Mouse (Mus musculus) lung, postnatal 0 days (tissue): ENCODE results near the gene Gjc2. TPM values are rescaled to one million over a fixed set of nuclear protein-coding genes. Genes with fewer than 3 reads are reported as not detected.
A peak's percentile ranks its signal among the peaks of the same experiment; 100 is the strongest.

Source experiments
- ATAC-seq: fragments of 200-750 bp; cut with Nextera tagmentation; 2 replicates; pipeline ENCODE4 v1.8.0; 2017; ENCODE audit warnings: moderate library complexity
- DNase-seq: peaks from one replicate; pipeline ENCODE4 v3.0.0-alpha.2; 2016; ENCODE audit warnings: low spot score
- H3K27ac ChIP-seq: fragments of 300-500 bp; sonication (generic); 2 replicates; pipeline ENCODE4 v1.5.1; 2014; ENCODE audit warnings: antibody characterized with exemption, mild to moderate bottlenecking, low read length, mixed read lengths
- H3K27me3 ChIP-seq: fragments of 300-500 bp; sonication (generic); replicated peaks from 2 replicates; pipeline ENCODE4 v1.6.1; 2014; ENCODE audit warnings: low read length, mixed read lengths; ENCODE audit not compliant: insufficient read depth
- H3K36me3 ChIP-seq: fragments of 300-500 bp; sonication (generic); 2 replicates; pipeline ENCODE4 v1.6.1; 2014; ENCODE audit warnings: low read length, mixed read lengths; ENCODE audit not compliant: insufficient read depth
- H3K4me1 ChIP-seq: fragments of 300-500 bp; sonication (generic); 2 replicates; pipeline ENCODE4 v1.6.1; 2014; ENCODE audit warnings: antibody characterized with exemption, low read depth, low read length, mixed read lengths; ENCODE audit not compliant: insufficient read depth
- H3K4me2 ChIP-seq: fragments of 300-500 bp; sonication (generic); replicated peaks from 2 replicates; pipeline ENCODE4 v1.6.1; 2014; ENCODE audit warnings: low read depth, mild to moderate bottlenecking, low read length, moderate library complexity, mixed read lengths
- H3K4me3 ChIP-seq: fragments of 300-500 bp; sonication (generic); 2 replicates; pipeline ENCODE4 v1.5.1; 2014; ENCODE audit warnings: low read depth, low read length
- H3K9ac ChIP-seq: fragments of 300-500 bp; sonication (generic); replicated peaks from 2 replicates; pipeline ENCODE4 v1.6.1; 2014; ENCODE audit warnings: low read depth, mild to moderate bottlenecking
- H3K9me3 ChIP-seq: fragments of 300-500 bp; sonication (generic); 2 replicates; pipeline ENCODE4 v1.6.1; 2016; ENCODE audit warnings: low read length, mixed read lengths
- CTCF ChIP-seq: IDR thresholded peaks from 2 replicates; pipeline ENCODE4 v1.5.1; 2016; ENCODE audit warnings: antibody characterized with exemption, mild to moderate bottlenecking
- EP300 ChIP-seq: IDR thresholded peaks from 2 replicates; pipeline ENCODE4 v1.6.1; 2016; ENCODE audit warnings: antibody characterized with exemption, mild to moderate bottlenecking, control low read depth
- WGBS: fragments of 180-500 bp; shearing (Covaris S2); extraction: QIAGEN DNeasy Blood & Tissue Kit; methylation state at CpG from one replicate; pipeline ENCODE4 v1.1.7; 2014; 5-methylcytosine and 5-hydroxymethylcytosine counted together
- polyA plus RNA-seq: library from polyadenylated mRNA; unstranded; fragments of >200 nt; fragmentation: Nextera tagmentation; extraction: Ambion mirVana; gene quantifications from 2 replicates; pipeline ENCODE4 v1.2.1, GENCODE M21; 2015

Gjc2 gene
- polyA plus RNA-seq, 1 experiment from 2014 or later: 1.8 TPM

DNA sequence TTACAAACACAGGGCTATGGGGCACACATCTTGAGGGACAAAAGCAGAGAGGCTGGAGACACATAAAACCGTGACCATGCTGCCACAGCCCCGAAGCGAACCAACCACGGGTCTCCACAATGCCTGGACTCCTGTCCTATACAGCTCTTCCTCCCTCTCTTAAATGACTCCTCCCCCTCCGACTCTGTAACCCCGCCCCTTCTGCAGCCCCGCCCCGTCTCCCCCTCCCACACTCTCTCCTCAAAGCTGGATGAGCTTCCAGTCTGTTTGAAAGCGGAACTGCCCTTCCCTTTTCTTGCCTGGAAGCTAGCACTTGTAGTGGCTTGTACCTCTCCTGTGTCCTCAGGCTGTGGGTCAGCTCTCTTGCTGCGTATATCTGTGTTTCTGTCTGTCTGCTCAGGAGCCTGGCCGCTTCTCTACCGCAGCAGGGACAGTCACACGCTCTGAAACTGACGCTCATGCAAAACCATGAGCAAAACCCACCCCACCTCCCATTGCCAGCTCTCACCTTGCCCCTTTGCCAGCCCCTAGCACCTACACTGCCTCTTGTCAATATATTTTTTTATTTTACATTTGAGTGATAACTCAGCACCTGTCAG lies 41.1 kb downstream of the Gjc2 start:
- Histone ChIP-seq H3K27me3 (peaks cover 6% of the 10 kb centered on the region; the same call in 1 of the 2 replicates), H3K4me2 (peak overlapping the region; percentile 32; the same call in 1 of the 2 replicates), H3K36me3 (no peaks in the 10 kb centered on the region), H3K27ac (no peak overlapping the region), H3K4me1 (no peaks in the 10 kb centered on the region), H3K9ac (no peak overlapping the region), H3K9me3 (no peaks in the 10 kb centered on the region), H3K4me3 (no peak overlapping the region)
- 11% methylated on average over 14 of the region's 14 CpGs for WGBS
- TF ChIP-seq EP300 (no peak), CTCF (no peak)
- peak; percentile 46 for DNase-seq
- peak; percentile 55 for ATAC-seq

DNA sequence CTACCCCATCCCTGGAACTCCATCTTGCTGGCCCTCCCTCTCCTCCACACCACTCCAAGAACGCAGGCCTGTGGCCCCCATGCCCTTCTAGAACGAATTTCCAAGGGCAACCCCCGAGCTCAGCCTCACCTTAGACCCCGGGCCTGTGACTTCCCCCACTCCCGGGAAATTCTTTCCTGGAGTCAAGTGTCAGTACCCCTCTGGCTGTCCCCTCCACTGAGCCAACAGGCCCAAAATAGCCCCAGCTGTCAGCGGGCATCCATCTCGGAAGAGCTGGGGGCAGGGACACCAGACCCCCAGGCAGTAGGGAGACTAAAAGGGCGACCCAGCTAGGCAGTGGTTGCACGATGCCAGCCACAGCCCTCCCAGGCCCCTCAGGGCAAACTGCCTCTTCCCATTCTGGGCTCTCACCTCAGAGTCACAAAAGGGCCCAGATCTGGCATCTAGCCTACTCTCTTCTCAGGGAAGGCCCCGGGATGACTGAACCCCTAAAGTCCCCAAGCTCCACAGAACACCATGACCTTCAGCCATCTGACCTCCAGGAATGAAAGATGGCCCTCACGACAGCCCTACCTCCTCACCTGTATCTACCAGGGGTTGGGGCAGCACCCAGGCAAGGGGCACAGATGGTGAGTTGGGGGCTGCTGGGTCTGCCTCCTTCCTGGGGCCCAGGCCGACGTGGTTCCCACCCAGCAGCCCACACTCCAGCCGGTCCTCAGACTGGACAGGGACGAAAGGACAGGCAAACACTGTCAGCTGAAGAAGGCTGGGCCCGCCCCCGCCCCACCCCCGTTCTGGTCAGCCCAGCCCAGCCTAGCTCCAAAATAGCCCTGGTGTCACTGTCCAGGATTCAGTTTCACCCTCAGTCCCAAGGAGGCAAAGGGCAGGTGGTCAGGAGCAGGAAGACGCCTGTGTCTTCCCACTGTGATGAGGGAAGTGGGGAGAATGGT lies 44.2 kb downstream of the Gjc2 start:
- no peak for DNase-seq
- TF ChIP-seq CTCF (no peak), EP300 (no peak)
- WGBS: 50% methylated on average over 18 of the region's 19 CpGs
- H3K27ac ChIP-seq: no peak overlapping the region
- H3K27me3 ChIP-seq: peaks cover 34% of the 10 kb centered on the region
- no peak overlapping the region for H3K4me3 ChIP-seq
- no peak for ATAC-seq
- H3K9ac ChIP-seq: no peak overlapping the region
- no peaks in the 10 kb centered on the region for H3K36me3 ChIP-seq
- H3K4me1 ChIP-seq: no peaks in the 10 kb centered on the region; the same call in 1 of the 2 replicates
- H3K9me3 ChIP-seq: no peaks in the 10 kb centered on the region
- H3K4me2 ChIP-seq: no peak overlapping the region

DNA sequence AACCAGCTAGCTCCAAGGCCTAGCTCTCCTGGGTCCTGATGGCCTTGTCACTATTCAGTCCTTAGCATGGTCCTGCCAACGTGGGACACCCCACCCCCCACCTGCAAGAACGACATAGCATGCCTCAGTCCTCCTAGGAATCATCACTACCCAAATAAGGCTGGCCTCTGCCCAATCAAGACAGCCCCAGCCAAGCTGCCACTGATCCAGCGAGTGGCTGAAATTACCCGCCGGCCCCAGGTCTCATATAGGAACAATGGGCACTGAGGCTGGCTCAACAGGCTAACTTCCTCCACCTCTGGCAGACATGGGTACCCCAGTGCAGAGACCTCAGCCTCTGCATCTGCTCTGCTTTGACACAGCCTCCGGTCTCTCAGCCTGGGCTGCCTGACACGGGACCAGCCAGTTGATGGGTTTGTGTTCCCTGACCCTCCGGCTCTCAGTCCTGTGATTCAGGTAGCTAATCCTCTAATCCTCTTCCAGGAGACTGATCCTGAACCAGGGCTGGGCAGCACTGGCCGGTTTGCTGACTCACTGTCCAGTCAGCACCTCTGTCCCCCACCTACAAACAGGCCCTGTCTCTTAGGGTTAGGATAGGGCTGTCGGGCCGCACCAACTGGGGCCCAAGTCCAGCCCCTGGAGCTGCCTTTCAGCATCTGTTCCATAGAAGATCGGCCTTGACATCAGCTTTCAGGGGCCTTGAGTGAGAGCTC lies 45.9 kb downstream of the Gjc2 start:
- DNase-seq: no peak
- Histone ChIP-seq H3K4me2 (no peak overlapping the region), H3K27me3 (peaks cover 34% of the 10 kb centered on the region), H3K4me3 (no peak overlapping the region), H3K27ac (no peak overlapping the region), H3K9ac (no peak overlapping the region), H3K4me1 (no peaks in the 10 kb centered on the region; the same call in 1 of the 2 replicates), H3K36me3 (no peaks in the 10 kb centered on the region), H3K9me3 (no peaks in the 10 kb centered on the region)
- TF ChIP-seq CTCF (no peak), EP300 (no peak)
- WGBS: 71% methylated on average over 12 of the region's 12 CpGs
- ATAC-seq: no peak

DNA sequence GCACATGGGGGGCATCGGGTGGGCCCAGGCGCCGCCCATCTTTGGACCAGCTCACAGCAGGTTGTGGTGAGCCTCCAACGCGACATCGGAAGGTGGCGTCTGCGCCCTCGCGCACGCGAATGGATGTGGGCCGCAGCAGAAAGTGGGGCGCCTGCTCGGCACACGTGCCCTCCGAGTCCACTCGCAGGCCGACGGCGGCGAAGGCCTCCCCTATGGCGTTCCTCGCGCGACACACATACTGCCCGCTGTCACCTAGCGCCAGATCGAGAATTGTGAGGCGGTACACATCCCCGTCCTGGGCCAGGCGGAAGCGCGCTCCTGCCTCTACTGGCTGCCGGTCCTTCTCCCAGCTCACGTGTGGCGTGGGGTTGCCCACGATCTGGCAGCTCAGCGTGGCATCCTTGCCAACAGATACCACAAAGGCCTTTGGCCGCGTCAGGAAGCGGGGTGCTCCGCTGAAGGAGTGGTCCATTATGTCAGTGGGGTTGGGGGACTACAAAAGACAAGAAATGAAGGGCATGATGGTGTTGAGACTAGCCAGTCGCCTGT lies 47.0 kb downstream of the Gjc2 start, which contains the start of gene Obscn:
Gene Obscn (minus strand): TSS at position 499 of the 549 bp plus-strand sequence.
- peaks cover 34% of the 10 kb centered on the region for H3K27me3 ChIP-seq
- DNase-seq: no peak
- no peak for ATAC-seq
- no peak within 1 kb of the TSS for H3K9ac ChIP-seq
- 0 out of 2 replicates have a peak within 1 kb of the TSS, but pooled peaks have one; percentile 5 for H3K4me3 ChIP-seq
- no peaks in the 10 kb centered on the region for H3K36me3 ChIP-seq
- TF ChIP-seq EP300: no peak
- TF ChIP-seq CTCF: no peak
- H3K27ac ChIP-seq: no peak within 1 kb of the TSS
- H3K9me3 ChIP-seq: no peaks in the 10 kb centered on the region
- 18% methylated on average over 32 of the region's 44 CpGs for WGBS
- no peaks in the 10 kb centered on the region; the same call in 1 of the 2 replicates for H3K4me1 ChIP-seq
- peak within 1 kb of the TSS; percentile 19 for H3K4me2 ChIP-seq

DNA sequence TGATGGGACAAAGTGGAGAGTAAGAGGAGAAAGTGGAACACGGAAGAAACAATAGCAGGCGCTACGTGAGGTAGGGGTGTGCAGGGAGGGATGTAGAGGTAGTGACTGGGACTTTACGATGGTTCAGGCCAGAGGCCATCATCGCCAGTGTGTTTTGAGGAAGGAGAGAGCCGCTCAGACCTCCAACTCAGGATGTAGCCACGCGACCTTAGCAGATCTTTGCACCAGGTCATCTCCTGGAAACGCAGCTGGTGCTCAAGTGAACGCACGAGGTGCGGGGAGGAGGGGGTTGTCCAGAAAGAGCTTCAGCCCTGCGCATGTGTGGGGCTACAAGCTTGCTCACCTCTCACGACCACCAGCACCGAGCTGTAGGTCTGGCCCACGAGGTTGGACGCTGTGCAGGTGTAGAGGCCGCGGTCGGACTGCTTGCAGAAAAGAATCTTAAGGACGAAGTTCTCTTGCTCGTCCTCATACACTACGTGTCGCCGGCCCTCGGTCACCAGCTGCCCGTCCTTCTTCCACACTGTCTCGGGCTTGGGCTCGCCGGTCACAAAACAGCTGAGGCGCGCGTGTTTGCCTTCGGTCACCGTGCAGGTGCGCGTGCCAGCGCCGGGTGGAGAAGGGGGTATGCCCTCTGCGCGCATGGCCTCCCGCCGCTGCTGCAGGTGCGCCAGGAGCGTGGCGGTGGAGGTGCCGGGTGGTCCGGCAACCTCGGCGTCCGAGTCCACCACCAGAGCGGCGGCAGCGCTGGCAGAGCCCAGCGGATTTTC lies 47.8 kb downstream of the Gjc2 start:
- H3K27me3 ChIP-seq: peaks cover 34% of the 10 kb centered on the region
- no peaks in the 10 kb centered on the region for H3K36me3 ChIP-seq
- peak overlapping the region; percentile 19 for H3K4me2 ChIP-seq
- no peak overlapping the region for H3K9ac ChIP-seq
- DNase-seq: no peak
- no peak overlapping the region for H3K27ac ChIP-seq
- 6% methylated on average over 55 of the region's 55 CpGs for WGBS
- ATAC-seq: no peak
- TF ChIP-seq CTCF: no peak
- TF ChIP-seq EP300: no peak
- H3K4me3 ChIP-seq: 0 out of 2 replicates have a peak overlapping the region, but pooled peaks have one; percentile 5
- H3K9me3 ChIP-seq: no peaks in the 10 kb centered on the region
- no peaks in the 10 kb centered on the region; the same call in 1 of the 2 replicates for H3K4me1 ChIP-seq
